Mouse (Mus musculus): Measurements from ENCODE around the gene Nipsnap2. TPM values are rescaled to one million over a fixed set of nuclear protein-coding genes. Genes with fewer than 3 reads are reported as not detected.
"Not testable (repeated sequence)": the region's sequence is repeated elsewhere in the genome, so short reads cannot be mapped to it uniquely, and the experiment has no call there.

Nipsnap2 gene
- 10 to 100 TPM; 81.2 to 81.8 TPM for total RNA-seq (2021)
- long read RNA-seq, experiment 1, transcript Nipsnap2-201 (10 exons, 2,112 nt): major isoform, 104 of 113 reads
- long read RNA-seq, experiment 1, partial matches to known transcripts: 3 of 113 reads
- long read RNA-seq, experiment 1, other reads (novel, unspliced or antisense): 5 of 113 reads
- long read RNA-seq, experiment 2, transcript Nipsnap2-201 (10 exons, 2,112 nt): major isoform, 155 of 165 reads
- long read RNA-seq, experiment 2, partial matches to known transcripts: 5 of 165 reads
- long read RNA-seq, experiment 2, other reads (novel, unspliced or antisense): 3 of 165 reads

GRCm38 (mm10) chr5:129724834-129725773 is at the start of gene Nipsnap2:
TSS of gene Nipsnap2 (plus strand) at chr5:129725063.
- H3K4me3 ChIP-seq: peak within 1 kb of the TSS; percentile 86
- H3K27ac ChIP-seq: peak within 1 kb of the TSS; percentile 96
- peak; percentile 86 to 93 for DNase-seq (ENCODE audit: low spot score in 2 of 2)
- TF ChIP-seq CTCF (conservative IDR thresholded peaks at IDR 0.05): peak; percentile 100

GRCm38 (mm10) chr5:129685141-129685540 is 39.7 kb upstream of the Nipsnap2 start:
- DNase-seq (ENCODE audit: low spot score in 2 of 2); H3K27ac ChIP-seq; H3K4me3 ChIP-seq: not testable (repeated sequence)

GRCm38 (mm10) chr5:129687621-129688020 is 37.2 kb upstream of the Nipsnap2 start:
- DNase-seq (ENCODE audit: low spot score in 2 of 2): no peak
- Histone ChIP-seq H3K27ac (no peak overlapping the region), H3K4me3 (no peak overlapping the region)
- TF ChIP-seq CTCF (conservative IDR thresholded peaks at IDR 0.05): no peak

- TF ChIP-seq CTCF (conservative IDR thresholded peaks at IDR 0.05): no peak
- H3K4me3 ChIP-seq: no peak overlapping the region
- no peak overlapping the region for H3K27ac ChIP-seq
- DNase-seq (ENCODE audit: low spot score in 2 of 2): no peak
These were observed 34.3 kb upstream of the Nipsnap2 start for GRCm38 (mm10) chr5:129690528-129690927.

GRCm38 (mm10) chr5:129700506-129700905 is 24.4 kb upstream of the Nipsnap2 start:
- Histone ChIP-seq H3K4me3 (no peak overlapping the region), H3K27ac (no peak overlapping the region)
- DNase-seq (ENCODE audit: low spot score in 2 of 2): no peak
- TF ChIP-seq CTCF (conservative IDR thresholded peaks at IDR 0.05): no peak

- Histone ChIP-seq H3K27ac (no peak overlapping the region), H3K4me3 (no peak overlapping the region)
- no peak for TF ChIP-seq CTCF (conservative IDR thresholded peaks at IDR 0.05)
- no peak for DNase-seq (ENCODE audit: low spot score in 2 of 2)
These were observed 23.2 kb upstream of the Nipsnap2 start for GRCm38 (mm10) chr5:129701706-129702105.

GRCm38 (mm10) chr5:129703368-129703767 is 21.5 kb upstream of the Nipsnap2 start:
- DNase-seq (ENCODE audit: low spot score in 2 of 2): no peak
- H3K4me3 ChIP-seq: no peak overlapping the region
- no peak overlapping the region for H3K27ac ChIP-seq
- TF ChIP-seq CTCF (conservative IDR thresholded peaks at IDR 0.05): no peak

- no peak for TF ChIP-seq CTCF (conservative IDR thresholded peaks at IDR 0.05)
- Histone ChIP-seq H3K4me3 (no peak within 1 kb of the TSS), H3K27ac (no peak within 1 kb of the TSS)
- no peak for DNase-seq (ENCODE audit: low spot score in 2 of 2)
These were observed 16.5 kb upstream of the Nipsnap2 start, which contains the start of gene Sept14 for GRCm38 (mm10) chr5:129708412-129708811. TSS of gene Sept14 (minus strand) at chr5:129708512.

GRCm38 (mm10) chr5:129715326-129715861 is 9.5 kb upstream of the Nipsnap2 start, which contains the start of gene Mrps17:
TSS of gene Mrps17 (plus strand) at chr5:129715497.
- DNase-seq (ENCODE audit: low spot score in 2 of 2): peak; percentile 92 to 94
- H3K27ac ChIP-seq: peak within 1 kb of the TSS; percentile 91
- peak within 1 kb of the TSS; percentile 81 for H3K4me3 ChIP-seq
- peak; percentile 36 for TF ChIP-seq CTCF (conservative IDR thresholded peaks at IDR 0.05)

GRCm38 (mm10) chr5:129717016-129717415 is 7.8 kb upstream of the Nipsnap2 start:
- Histone ChIP-seq H3K4me3 (no peak overlapping the region), H3K27ac (no peak overlapping the region)
- DNase-seq (ENCODE audit: low spot score in 2 of 2): no peak
- peak; percentile 25 for TF ChIP-seq CTCF (conservative IDR thresholded peaks at IDR 0.05)

- no peak overlapping the region for H3K4me3 ChIP-seq
- peak; percentile 54 for TF ChIP-seq CTCF (conservative IDR thresholded peaks at IDR 0.05)
- no peak for DNase-seq (ENCODE audit: low spot score in 2 of 2)
- no peak overlapping the region for H3K27ac ChIP-seq
These were observed 4.7 kb upstream of the Nipsnap2 start for GRCm38 (mm10) chr5:129720176-129720575.

- peak overlapping the region; percentile 96 for H3K27ac ChIP-seq
- DNase-seq (ENCODE audit: low spot score in 2 of 2): no peak
These were observed 595 bp upstream of the Nipsnap2 start for GRCm38 (mm10) chr5:129724268-129724667.

More at GRCm38 (mm10) chr5:129724268-129724667, 595 bp upstream of the Nipsnap2 start:
- TF ChIP-seq CTCF (conservative IDR thresholded peaks at IDR 0.05): no peak
- peak overlapping the region; percentile 86 for H3K4me3 ChIP-seq

Measured in layer of hippocampus, adult 2 months (tissue).